Comparison of ENCODE assay signal across 9 mouse cellular contexts in the genomic region with DNA sequence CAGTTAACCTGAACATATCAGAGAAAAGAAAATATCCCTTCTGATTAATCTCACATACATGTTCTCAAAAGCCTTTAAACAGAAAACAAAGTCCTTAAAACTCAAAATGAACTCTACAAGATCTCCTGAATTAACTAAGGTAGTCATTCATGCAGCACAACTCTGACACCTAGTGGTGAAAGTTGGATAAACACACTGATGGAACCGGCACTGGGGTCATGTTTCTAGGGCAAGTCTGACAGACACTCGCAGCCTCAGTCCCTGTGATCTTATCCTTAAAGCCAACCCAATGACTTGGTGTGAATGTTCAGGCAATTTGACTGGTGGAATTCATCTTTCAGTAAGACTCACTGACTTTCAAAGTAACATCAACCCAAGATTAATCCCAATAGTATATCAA. TPM values are rescaled to one million over a fixed set of nuclear protein-coding genes. Genes with fewer than 3 reads are reported as not detected.
DNase-seq lines count a peak whose midpoint lies in the region; ATAC-seq and TF ChIP-seq lines count a peak whose summit lies in the region.
"Had no signal": no experiment of that assay in that cellular context is flagged by ENCODE, and none has a peak within 500 bp of the region (broad histone marks: within the 10 kb centered on the region; RNA-seq: fewer than 3 reads in every experiment).

No protein-coding gene starts in this region.

- TF ChIP-seq POLR2A in bone marrow, adult 2 months (IDR thresholded peaks at IDR 0.05; ENCODE audit: borderline replicate concordance, control insufficient read depth, low read depth, low read length): no peak

- H3K4me2 ChIP-seq in midbrain, embryonic 13.5 days (replicated peaks): no peak overlapping the region
- no peak overlapping the region for H3K4me2 ChIP-seq in forebrain, embryonic 13.5 days
- H3K4me2 ChIP-seq: embryonic facial prominence, embryonic 13.5 days had no signal

- H3K9ac ChIP-seq in midbrain, embryonic 13.5 days (replicated peaks): no peak overlapping the region
- no peak overlapping the region for H3K9ac ChIP-seq in forebrain, embryonic 13.5 days
- H3K9ac ChIP-seq: embryonic facial prominence, embryonic 13.5 days had no signal

- no peaks in the 10 kb centered on the region for H3K27me3 ChIP-seq in midbrain, embryonic 10.5 days (ENCODE audit: low read depth, poor library complexity, severe bottlenecking)
- no peaks in the 10 kb centered on the region for H3K27me3 ChIP-seq in midbrain, embryonic 13.5 days
- H3K27me3 ChIP-seq in forebrain, embryonic 13.5 days: no peaks in the 10 kb centered on the region
- H3K27me3 ChIP-seq: embryonic facial prominence, embryonic 13.5 days had no signal

- no peaks in the 10 kb centered on the region for H3K36me3 ChIP-seq in midbrain, embryonic 10.5 days
- no peaks in the 10 kb centered on the region for H3K36me3 ChIP-seq in midbrain, embryonic 13.5 days
- no peaks in the 10 kb centered on the region for H3K36me3 ChIP-seq in forebrain, embryonic 13.5 days (ENCODE audit: poor library complexity, severe bottlenecking)
- H3K36me3 ChIP-seq: embryonic facial prominence, embryonic 13.5 days had no signal

- intact Hi-C loops in heart, postnatal 25 days (cut with DNase I): no loop called here

- WGBS in midbrain, embryonic 10.5 days: 11% methylated on average over 2 of the region's 2 CpGs
- WGBS in midbrain, embryonic 13.5 days: 4% methylated on average over 2 of the region's 2 CpGs
- WGBS in bone marrow, adult 2 months: 3% methylated on average over 2 of the region's 2 CpGs
- 3% methylated on average over 2 of the region's 2 CpGs for WGBS in forebrain, embryonic 13.5 days

- no peak for ATAC-seq in midbrain, embryonic 13.5 days
- ATAC-seq in forebrain, embryonic 13.5 days: peak; percentile 50; the same call in 1 of the 2 replicates

- H3K9me3 ChIP-seq in midbrain, embryonic 10.5 days (replicated peaks): no peaks in the 10 kb centered on the region
- no peaks in the 10 kb centered on the region for H3K9me3 ChIP-seq in midbrain, embryonic 13.5 days
- H3K9me3 ChIP-seq in forebrain, embryonic 13.5 days (replicated peaks): no peaks in the 10 kb centered on the region
- H3K9me3 ChIP-seq: embryonic facial prominence, embryonic 13.5 days had no signal

- peak; percentile 30; the same call in 1 of the 2 replicates for TF ChIP-seq CTCF in bone marrow, adult 2 months (IDR thresholded peaks at IDR 0.05; ENCODE audit: control insufficient read depth, insufficient read depth, low read length)

- H3K4me3 ChIP-seq in midbrain, embryonic 10.5 days: no peak overlapping the region
- H3K4me3 ChIP-seq in midbrain, embryonic 13.5 days (replicated peaks): no peak overlapping the region
- no peak overlapping the region for H3K4me3 ChIP-seq in bone marrow, adult 2 months (replicated peaks; ENCODE audit: control insufficient read depth, low read depth, low read length)
- H3K4me3 ChIP-seq in forebrain, embryonic 13.5 days: no peak overlapping the region
- H3K4me3 ChIP-seq: embryonic facial prominence, embryonic 13.5 days had no signal

- peak; percentile 65 for DNase-seq in midbrain, embryonic 10.5 days (ENCODE audit: low spot score)
- DNase-seq in heart, postnatal 25 days (ENCODE audit: low spot score): peak; percentile 10
- DNase-seq in layer of hippocampus, postnatal 14 days (ENCODE audit: low spot score in 2 of 2): peak; percentile 36 to 64
- peak; percentile 83 for DNase-seq in mesoderm, embryonic 11.5 days (ENCODE audit: low read depth, low spot score)
- DNase-seq in spleen, postnatal 4 days (ENCODE audit: low spot score in 2 of 2): peak; percentile 33 to 71

- 0 out of 2 replicates have a peak, but pooled peaks cover 3% of the 10 kb centered on the region for H3K4me1 ChIP-seq in midbrain, embryonic 10.5 days
- H3K4me1 ChIP-seq in midbrain, embryonic 13.5 days (replicated peaks): no peaks in the 10 kb centered on the region
- no peaks in the 10 kb centered on the region for H3K4me1 ChIP-seq in bone marrow, adult 2 months (ENCODE audit: control insufficient read depth, insufficient read depth, low read length)
- no peaks in the 10 kb centered on the region for H3K4me1 ChIP-seq in forebrain, embryonic 13.5 days

- H3K27ac ChIP-seq in midbrain, embryonic 10.5 days (replicated peaks): no peak overlapping the region
- H3K27ac ChIP-seq in midbrain, embryonic 13.5 days: no peak overlapping the region
- H3K27ac ChIP-seq in bone marrow, adult 2 months (ENCODE audit: control insufficient read depth, insufficient read depth, low read depth, low read length, poor library complexity): no peak overlapping the region
- no peak overlapping the region for H3K27ac ChIP-seq in forebrain, embryonic 13.5 days
- H3K27ac ChIP-seq: embryonic facial prominence, embryonic 13.5 days had no signal

RNA-seq across cellular contexts. Expression of a gene that starts 13.4 kb away (rescaled TPM):
- polyA plus RNA-seq in midbrain, embryonic 10.5 days (2016; fragmentation: Nextera tagmentation; extraction: Ambion mirVana): 8.3 and 10.4 TPM in 2 replicates
- polyA plus RNA-seq in midbrain, embryonic 13.5 days (2015; fragmentation: Nextera tagmentation; extraction: Ambion mirVana): 4.6 and 5.0 TPM in 2 replicates
- 0.92 TPM in 1 of 2 replicates, not detected in the other for polyA plus RNA-seq in bone marrow, adult 2 months (2011; ENCODE audit: insufficient read depth, insufficient read length, low replicate concordance, missing spikeins)
- 3.0 and 5.3 TPM in 2 replicates for polyA plus RNA-seq in forebrain, embryonic 13.5 days (2015; fragmentation: Nextera tagmentation; extraction: Ambion mirVana)
- total RNA-seq in heart, postnatal 25 days (2021): 100 to 1,000 TPM; 122 to 129 TPM
- total RNA-seq in layer of hippocampus, postnatal 14 days (2021): 10 to 100 TPM; 13.6 to 15.5 TPM

RNA-seq across cellular contexts. Expression of a gene that starts 40.7 kb away (rescaled TPM):
- 43.1 and 47.9 TPM in 2 replicates for polyA plus RNA-seq in midbrain, embryonic 10.5 days (2016; fragmentation: Nextera tagmentation; extraction: Ambion mirVana)
- 57.7 and 63.6 TPM in 2 replicates for polyA plus RNA-seq in midbrain, embryonic 13.5 days (2015; fragmentation: Nextera tagmentation; extraction: Ambion mirVana)
- 23.4 and 43.4 TPM in 2 replicates for polyA plus RNA-seq in bone marrow, adult 2 months (2011; ENCODE audit: insufficient read depth, insufficient read length, low replicate concordance, missing spikeins)
- 56.9 and 59.8 TPM in 2 replicates for polyA plus RNA-seq in forebrain, embryonic 13.5 days (2015; fragmentation: Nextera tagmentation; extraction: Ambion mirVana)
- total RNA-seq in heart, postnatal 25 days (2021): 10 to 100 TPM; 64.3 to 65.3 TPM
- 100 to 1,000 TPM in 1 of 2 experiments, 10 to 100 TPM in 1; 97.9 to 109 TPM for total RNA-seq in layer of hippocampus, postnatal 14 days (2021)

Comparison
In these comparisons a context has a peak if more than half of its experiments do, and no peak if none do; other contexts are left out.
1. DNase-seq: peak in every context shown above with its lines; median percentile 83 in mesoderm, embryonic 11.5 days; 65 in midbrain, embryonic 10.5 days; 52 in spleen, postnatal 4 days; 50 in layer of hippocampus, postnatal 14 days; 10 in heart, postnatal 25 days.